Mouse (Mus musculus) intestine, embryonic 16.5 days (tissue): ENCODE data around the gene Gm28372. TPM values are rescaled to one million over a fixed set of nuclear protein-coding genes. Genes with fewer than 3 reads are reported as not detected.

ENCODE experiments used
- ATAC-seq: fragments of 200-750 bp; cut with Nextera tagmentation; 2 replicates; pipeline ENCODE4 v1.8.0; 2017; ENCODE audit warnings: moderate TSS enrichment, moderate library complexity
- H3K27ac ChIP-seq: fragments of 300-500 bp; sonication (generic); 2 replicates; pipeline ENCODE4 v1.5.1; 2014; ENCODE audit warnings: mild to moderate bottlenecking, low read length
- H3K27me3 ChIP-seq: fragments of 300-500 bp; sonication (generic); replicated peaks from 2 replicates; pipeline ENCODE4 v1.6.1; 2014; ENCODE audit warnings: low read length, control low read depth, mixed read lengths; ENCODE audit not compliant: control insufficient read depth, insufficient read depth
- H3K36me3 ChIP-seq: fragments of 300-500 bp; sonication (generic); 2 replicates; pipeline ENCODE4 v1.6.1; 2014; ENCODE audit warnings: low read length, control low read depth; ENCODE audit not compliant: control insufficient read depth, insufficient read depth
- H3K4me1 ChIP-seq: fragments of 300-500 bp; sonication (generic); 2 replicates; pipeline ENCODE4 v1.6.1; 2014; ENCODE audit warnings: low read length, control low read depth, mixed read lengths; ENCODE audit not compliant: control insufficient read depth, insufficient read depth
- H3K4me2 ChIP-seq: fragments of 300-500 bp; sonication (generic); 2 replicates; pipeline ENCODE4 v1.6.1; 2014; ENCODE audit warnings: low read depth, low read length, control low read depth
- H3K4me3 ChIP-seq: fragments of 300-500 bp; sonication (generic); 2 replicates; pipeline ENCODE4 v1.5.1; 2014; ENCODE audit warnings: mild to moderate bottlenecking, low read length
- H3K9ac ChIP-seq: fragments of 300-500 bp; sonication (generic); 2 replicates; pipeline ENCODE4 v1.6.1; 2014; ENCODE audit warnings: low read depth, low read length
- H3K9me3 ChIP-seq: fragments of 300-500 bp; sonication (generic); 2 replicates; pipeline ENCODE4 v1.6.1; 2016; ENCODE audit warnings: low read length, control low read depth; ENCODE audit not compliant: control insufficient read depth
- WGBS: fragments of 180-500 bp; shearing (Covaris S2); extraction: QIAGEN DNeasy Blood & Tissue Kit; methylation state at CpG from one replicate; pipeline ENCODE4 v1.1.7; 2014; 5-methylcytosine and 5-hydroxymethylcytosine counted together
- polyA plus RNA-seq: library from polyadenylated mRNA; unstranded; fragments of >200 nt; fragmentation: Nextera tagmentation; extraction: Ambion mirVana; gene quantifications from 2 replicates; pipeline ENCODE4 v1.2.1, GENCODE M21; 2015

Gene Gm28372
- polyA plus RNA-seq, 1 experiment from 2014 or later, result not detected

DNA sequence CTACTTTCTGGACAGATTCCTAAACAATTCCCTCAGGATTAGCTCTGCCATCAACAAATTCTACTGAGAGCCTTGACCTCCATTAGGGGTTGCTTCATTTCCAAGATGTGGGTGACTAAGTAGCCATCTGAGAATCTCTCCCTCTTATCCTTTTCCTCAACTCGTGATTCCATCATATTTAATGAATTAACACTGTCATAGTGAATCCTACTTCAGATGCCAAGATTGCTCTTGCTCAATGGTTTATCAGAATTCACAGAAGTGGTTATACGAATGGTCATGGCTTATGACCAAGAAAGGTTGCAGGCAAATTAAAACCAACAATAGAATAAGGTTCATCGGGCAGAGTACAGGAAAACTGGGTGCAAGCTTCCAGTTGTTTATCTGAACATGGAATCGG, 3.1 kb upstream of the Gm28372 start:
- 77% methylated on average over 4 of the region's 4 CpGs for WGBS
- no peak overlapping the region for H3K4me3 ChIP-seq

DNA sequence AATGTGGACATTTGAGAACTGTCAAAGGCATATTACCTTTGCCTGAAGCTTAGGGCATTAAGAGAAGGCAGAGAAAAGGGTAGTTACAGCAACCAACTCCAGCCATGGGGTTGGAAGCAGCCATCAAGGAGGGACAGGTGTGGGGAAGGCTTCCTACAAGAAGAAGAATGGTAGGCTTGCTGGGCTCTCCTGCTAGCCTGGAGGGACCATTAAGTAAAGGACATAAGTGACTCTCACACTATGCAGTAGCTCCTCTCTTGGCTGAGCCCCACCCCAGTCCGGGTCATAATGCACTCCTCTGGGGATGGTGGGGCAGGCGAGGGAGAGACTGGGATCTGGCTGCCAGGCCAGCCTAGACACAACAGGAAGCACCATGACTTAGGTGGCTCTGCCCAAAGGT, 1.1 kb downstream of the Gm28372 start, which contains the start of gene Tmem239:
TSS of gene Tmem239 (plus strand) at position 301 of the 400 bp plus-strand sequence.
- no peak within 1 kb of the TSS for H3K27ac ChIP-seq
- no peaks in the 10 kb centered on the region for H3K4me1 ChIP-seq
- no peak within 1 kb of the TSS for H3K4me2 ChIP-seq
- WGBS, result 84% methylated on average over 2 of the region's 2 CpGs
- no peaks in the 10 kb centered on the region for H3K36me3 ChIP-seq
- H3K27me3 ChIP-seq, result no peaks in the 10 kb centered on the region
- H3K9me3 ChIP-seq, result no peaks in the 10 kb centered on the region
- H3K9ac ChIP-seq, result no peak within 1 kb of the TSS
- no peak within 1 kb of the TSS for H3K4me3 ChIP-seq
- no peak for ATAC-seq

More for the DNA sequence above, 3.1 kb upstream of the Gm28372 start:
- no peak for ATAC-seq
- Histone ChIP-seq H3K9me3 (no peaks in the 10 kb centered on the region), H3K27me3 (no peaks in the 10 kb centered on the region), H3K27ac (no peak overlapping the region), H3K36me3 (no peaks in the 10 kb centered on the region), H3K4me1 (peaks cover 4% of the 10 kb centered on the region), H3K4me2 (no peak overlapping the region), H3K9ac (no peak overlapping the region)

DNA sequence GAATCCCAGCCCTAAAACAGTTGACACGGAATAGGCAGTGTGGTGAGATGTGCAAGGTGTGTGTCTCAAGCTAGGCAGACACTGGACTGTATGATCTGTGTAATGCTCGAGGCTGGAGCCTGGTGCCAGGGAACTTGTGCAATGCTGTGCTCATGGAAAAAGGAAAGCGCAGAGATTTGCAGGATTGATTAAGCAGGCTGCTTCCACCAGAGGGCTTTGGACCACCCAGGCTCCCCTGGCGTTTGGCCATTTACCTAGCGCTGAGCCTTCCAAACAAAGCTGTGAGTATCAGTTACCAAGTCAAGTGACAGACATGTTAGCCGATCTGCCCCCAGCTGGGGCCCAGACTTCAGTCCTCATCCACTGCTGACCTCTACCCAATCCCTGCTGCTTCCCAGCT, 3.2 kb downstream of the Gm28372 start:
- Histone ChIP-seq H3K4me2 (no peak overlapping the region), H3K27ac (no peak overlapping the region), H3K4me3 (no peak overlapping the region), H3K36me3 (no peaks in the 10 kb centered on the region), H3K27me3 (no peaks in the 10 kb centered on the region), H3K9me3 (no peaks in the 10 kb centered on the region), H3K9ac (no peak overlapping the region), H3K4me1 (peaks cover 4% of the 10 kb centered on the region; the same call in 1 of the 2 replicates)
- no peak for ATAC-seq
- 17% methylated on average over 6 of the region's 6 CpGs for WGBS

DNA sequence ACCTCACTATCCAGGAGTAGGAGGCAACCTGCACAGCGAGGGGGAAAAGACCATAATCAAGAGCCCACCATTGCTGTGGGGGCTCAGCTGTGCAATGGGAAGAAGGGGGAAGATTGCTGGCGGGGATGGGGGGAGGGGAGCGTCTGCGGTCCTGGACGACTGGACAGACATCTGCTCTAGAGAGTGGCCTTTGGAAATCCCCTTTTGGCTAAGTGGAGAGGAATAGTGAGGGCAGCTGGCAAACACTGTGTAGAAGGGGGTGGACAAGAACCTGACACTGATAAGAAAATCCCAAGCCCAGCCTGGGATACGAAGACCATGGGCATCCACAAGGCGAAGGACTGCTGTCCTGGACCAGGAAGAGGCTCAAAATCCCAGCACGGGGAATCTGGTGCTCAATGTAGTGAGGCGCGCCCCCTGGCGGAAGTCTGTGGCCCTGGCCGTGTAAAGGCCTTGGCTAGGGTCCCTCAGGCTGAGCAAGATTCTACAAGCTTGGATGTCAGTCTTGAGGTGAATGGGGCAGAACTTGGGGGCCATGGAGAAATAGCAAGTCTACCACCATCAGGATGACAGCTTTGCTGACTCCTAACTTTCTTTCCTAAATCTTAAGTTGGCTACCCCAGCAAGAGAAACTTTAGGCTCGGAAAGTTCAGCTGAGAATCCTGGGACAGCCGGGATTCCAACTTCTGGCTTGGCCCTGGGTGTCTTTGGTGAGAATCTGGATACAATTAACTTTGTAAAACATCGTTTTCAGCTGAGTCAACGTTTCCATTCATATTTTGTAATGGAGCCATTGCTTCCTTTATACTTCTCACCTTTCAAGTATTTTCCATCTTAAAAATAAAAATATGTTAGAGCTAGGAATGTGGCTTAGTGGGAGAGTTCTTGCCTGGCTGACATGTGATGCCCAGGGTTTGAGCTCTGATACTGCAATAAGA, 6.8 kb downstream of the Gm28372 start:
- 38% methylated on average over 16 of the region's 16 CpGs for WGBS
- ATAC-seq, result peak; percentile 77

DNA sequence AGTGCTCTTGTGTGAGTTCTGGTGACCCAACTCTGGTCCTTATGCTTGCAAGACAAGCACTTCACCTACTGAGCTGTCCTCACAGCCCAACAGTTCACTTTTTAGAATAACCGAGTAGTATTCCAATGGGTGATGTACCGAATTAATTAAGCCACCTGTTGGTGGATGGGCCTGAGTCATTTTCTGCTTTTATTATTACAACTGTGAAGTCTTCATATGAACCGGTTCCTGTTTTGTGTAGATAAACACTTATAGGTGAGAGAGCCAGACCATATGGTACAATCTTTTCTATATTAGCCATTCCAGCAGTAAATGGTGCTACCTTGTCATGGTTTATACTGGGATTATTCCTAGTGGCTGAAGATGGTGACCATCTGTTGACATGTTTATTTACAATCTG, 7.7 kb downstream of the Gm28372 start:
- H3K27ac ChIP-seq, result no peak overlapping the region
- no peaks in the 10 kb centered on the region for H3K27me3 ChIP-seq
- WGBS, result 67% methylated on average over 3 of the region's 3 CpGs
- H3K4me2 ChIP-seq, result no peak overlapping the region
- H3K9me3 ChIP-seq, result no peaks in the 10 kb centered on the region
- no peak overlapping the region for H3K9ac ChIP-seq
- no peak overlapping the region for H3K4me3 ChIP-seq
- no peak for ATAC-seq
- no peaks in the 10 kb centered on the region for H3K36me3 ChIP-seq
- H3K4me1 ChIP-seq, result peaks cover 4% of the 10 kb centered on the region; the same call in 1 of the 2 replicates

More for the DNA sequence above, 6.8 kb downstream of the Gm28372 start:
- H3K9ac ChIP-seq, result no peak overlapping the region
- H3K27me3 ChIP-seq, result no peaks in the 10 kb centered on the region
- no peak overlapping the region for H3K27ac ChIP-seq
- no peaks in the 10 kb centered on the region for H3K9me3 ChIP-seq
- H3K36me3 ChIP-seq, result no peaks in the 10 kb centered on the region
- peaks cover 4% of the 10 kb centered on the region; the same call in 1 of the 2 replicates for H3K4me1 ChIP-seq
- H3K4me2 ChIP-seq, result no peak overlapping the region
- no peak overlapping the region for H3K4me3 ChIP-seq

DNA sequence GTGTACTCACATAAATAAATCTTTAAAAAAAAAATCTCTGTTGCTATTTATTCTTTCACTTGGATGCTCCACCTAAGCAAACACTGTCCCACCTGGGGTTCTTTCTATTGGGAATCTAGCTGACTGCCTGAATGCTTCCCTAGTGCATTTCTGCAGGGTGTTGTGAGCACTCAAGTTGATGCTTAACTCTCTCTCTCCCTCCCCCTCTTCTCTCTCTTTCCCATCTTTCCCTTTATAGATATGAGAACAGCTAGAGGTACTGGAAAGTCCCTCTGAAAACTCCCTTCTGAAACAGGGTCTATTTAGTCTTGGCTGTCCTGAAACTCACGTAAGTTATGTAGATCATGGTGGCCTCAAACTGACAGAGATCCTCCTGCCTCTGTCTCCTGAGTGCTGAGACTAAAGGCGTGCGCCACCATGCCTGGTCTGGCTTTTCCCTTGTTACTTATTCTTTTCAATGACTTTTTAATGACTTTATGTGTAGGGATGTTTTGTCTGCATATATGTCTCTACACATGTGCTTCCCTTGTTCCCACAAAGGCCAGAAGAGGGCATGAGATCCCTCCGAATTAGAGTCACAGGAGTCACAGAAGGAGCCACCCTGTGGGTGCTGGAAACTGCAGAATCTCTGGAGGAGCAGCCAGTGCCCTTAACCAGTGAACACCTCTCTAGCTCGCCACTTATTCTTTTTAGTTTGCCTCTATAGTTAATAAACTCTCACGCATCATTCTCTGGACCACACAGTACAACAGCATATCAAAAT, 9.2 kb downstream of the Gm28372 start:
- no peak for ATAC-seq
- H3K4me1 ChIP-seq, result peaks cover 4% of the 10 kb centered on the region; the same call in 1 of the 2 replicates
- H3K9me3 ChIP-seq, result no peaks in the 10 kb centered on the region
- H3K9ac ChIP-seq, result no peak overlapping the region
- H3K36me3 ChIP-seq, result no peaks in the 10 kb centered on the region
- WGBS, result 74% methylated on average over 6 of the region's 6 CpGs
- no peaks in the 10 kb centered on the region for H3K27me3 ChIP-seq
- no peak overlapping the region for H3K27ac ChIP-seq
- no peak overlapping the region for H3K4me2 ChIP-seq
- H3K4me3 ChIP-seq, result no peak overlapping the region

DNA sequence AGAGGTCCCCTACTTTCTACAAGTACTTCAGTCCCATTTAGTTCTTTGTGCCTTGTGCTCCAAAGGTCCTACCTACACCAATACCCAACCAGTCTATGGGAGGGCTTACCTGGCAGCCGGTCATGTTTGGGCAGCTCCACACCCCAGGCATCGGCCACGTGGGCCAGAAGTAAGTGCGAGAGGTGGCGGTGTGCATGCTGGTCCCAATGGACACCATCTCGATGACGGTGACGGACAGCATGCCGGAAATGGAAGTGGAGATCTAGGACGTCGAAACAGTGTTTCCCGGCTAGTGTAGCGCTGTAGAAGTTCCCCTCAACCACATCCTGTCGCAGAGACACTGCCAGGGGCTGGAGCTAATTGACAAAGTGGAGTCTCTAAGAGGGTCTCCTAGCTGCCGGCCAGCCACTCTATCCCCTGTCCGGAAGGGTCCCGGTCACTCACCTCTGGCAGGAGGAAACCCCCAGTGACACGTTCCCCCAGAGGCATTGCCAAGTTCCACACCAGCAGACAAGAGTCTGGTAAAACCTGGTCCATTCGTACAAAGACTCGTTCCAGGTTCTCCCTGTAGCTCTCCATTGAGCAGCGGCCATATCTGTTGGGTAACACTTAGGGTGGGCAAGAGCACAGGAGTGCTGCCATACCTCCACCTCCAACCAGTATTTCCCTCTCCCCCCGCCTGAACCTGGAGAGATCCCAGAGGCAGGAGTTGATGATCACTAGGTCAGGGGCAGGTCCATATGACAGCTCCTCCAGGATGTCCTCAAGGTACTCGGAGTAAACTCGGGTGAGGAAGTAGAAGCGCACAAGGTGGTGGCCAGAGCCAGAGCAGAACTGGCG, 17.0 kb downstream of the Gm28372 start:
- Histone ChIP-seq H3K4me2 (no peak overlapping the region), H3K4me1 (peaks cover 13% of the 10 kb centered on the region), H3K4me3 (no peak overlapping the region), H3K27ac (no peak overlapping the region), H3K36me3 (0 out of 2 replicates have a peak, but pooled peaks cover 4% of the 10 kb centered on the region), H3K27me3 (no peaks in the 10 kb centered on the region), H3K9ac (no peak overlapping the region), H3K9me3 (no peaks in the 10 kb centered on the region)
- WGBS, result 94% methylated on average over 26 of the region's 26 CpGs
- ATAC-seq, result no peak

DNA sequence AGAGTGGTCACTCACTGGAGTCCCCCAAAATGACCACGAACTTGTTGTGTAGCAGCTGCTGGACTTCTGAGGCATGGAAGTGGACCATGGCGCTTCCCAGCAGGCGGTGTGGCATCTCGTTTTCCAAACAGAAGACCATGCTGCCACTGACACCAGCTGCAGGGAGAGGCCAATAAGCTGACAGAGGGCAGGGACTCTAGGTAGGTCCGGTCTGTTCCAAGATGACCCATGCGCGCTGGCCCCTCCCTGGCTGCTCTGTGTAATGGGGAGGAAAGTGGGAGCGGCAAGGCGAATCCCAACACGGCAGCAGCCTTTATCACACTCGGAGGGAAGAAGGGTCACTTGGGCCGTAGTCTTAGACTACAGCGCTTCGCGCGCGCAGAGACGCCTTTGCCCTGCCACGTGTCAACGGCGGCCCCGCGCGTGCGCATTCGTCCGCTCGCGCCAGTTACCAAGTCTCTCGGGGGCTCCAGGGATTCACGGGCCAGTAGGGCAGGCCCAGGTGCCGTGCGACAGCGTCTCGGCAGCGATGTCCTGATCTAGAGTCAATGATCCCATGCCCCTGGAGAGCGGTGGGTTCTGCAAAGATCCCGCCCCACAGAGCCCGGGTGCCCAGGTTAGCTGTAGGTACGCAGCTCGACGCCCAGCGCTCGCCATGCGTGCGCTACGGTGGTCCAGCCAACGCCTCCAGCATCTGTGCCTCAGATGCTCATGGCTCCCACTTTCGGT, 18.5 kb downstream of the Gm28372 start:
- H3K9me3 ChIP-seq, result no peaks in the 10 kb centered on the region
- 0 out of 2 replicates have a peak, but pooled peaks cover 4% of the 10 kb centered on the region for H3K36me3 ChIP-seq
- H3K4me2 ChIP-seq, result peak overlapping the region; percentile 92
- peaks cover 13% of the 10 kb centered on the region for H3K4me1 ChIP-seq
- H3K27me3 ChIP-seq, result no peaks in the 10 kb centered on the region
- H3K4me3 ChIP-seq, result peak overlapping the region; percentile 94
- ATAC-seq, result peak; percentile 75
- H3K27ac ChIP-seq, result peak overlapping the region; percentile 90
- WGBS, result 12% methylated on average over 49 of the region's 49 CpGs
- peak overlapping the region; percentile 91 for H3K9ac ChIP-seq
